Mouse (Mus musculus): ENCODE data around the gene Gabre. TPM values are rescaled to one million over a fixed set of nuclear protein-coding genes. Genes with fewer than 3 reads are reported as not detected.

The Gabre gene
- total RNA-seq (2021): under 1 TPM; 0.10 TPM
- long read RNA-seq: 0 reads

- DNase-seq (ENCODE audit: low spot score in 2 of 2): no peak
These were observed at the start of gene Gabre for GRCm38 (mm10) chrX:72274659-72275371. TSS of gene Gabre (minus strand) at chrX:72274803.

- DNase-seq (ENCODE audit: low spot score in 2 of 2): no peak
These were observed 23.2 kb upstream of the Gabre start for GRCm38 (mm10) chrX:72297812-72298211.

GRCm38 (mm10) chrX:72275372-72275663 lies 715 bp upstream of the Gabre start:
- no peak for DNase-seq (ENCODE audit: low spot score in 2 of 2)

- DNase-seq (ENCODE audit: low spot score in 2 of 2): no peak
These were observed 491 bp downstream of the Gabre start for GRCm38 (mm10) chrX:72273966-72274658.

GRCm38 (mm10) chrX:72270637-72271036 lies 4.0 kb downstream of the Gabre start:
- no peak for DNase-seq (ENCODE audit: low spot score in 2 of 2)

- DNase-seq (ENCODE audit: low spot score in 2 of 2): no peak
These were observed 52.9 kb downstream of the Gabre start, which contains the start of gene Magea4 for GRCm38 (mm10) chrX:72221717-72222116. TSS of gene Magea4 (plus strand) at chrX:72222017.

Small RNAs within 50 kb of the gene (microRNA-seq; reads per million reads assigned to microRNA genes)
- 0.98 to 4.2 reads per million in 2 experiments for gene Mir224
- 0 to 0.25 reads per million in 2 experiments for gene Mir452

Other genes with a start within 250 kb of the Gabre start
- gene Magea4, start 52.8 kb downstream of the Gabre start, total RNA-seq (2021): not detected
- not detected for gene Magea10, start 112.1 kb upstream of the Gabre start, total RNA-seq (2021)

Data from layer of hippocampus, adult 18-20 months (tissue).